Mouse (Mus musculus): ENCODE data around the gene Glrp1.

Gene Glrp1

GRCm38 (mm10) chr1:88509789-88510188 lies at the start of gene Glrp1:
Gene Glrp1, minus strand, starts transcription at chr1:88510066.
- no peak for DNase-seq (ENCODE audit: low spot score)

DNA sequence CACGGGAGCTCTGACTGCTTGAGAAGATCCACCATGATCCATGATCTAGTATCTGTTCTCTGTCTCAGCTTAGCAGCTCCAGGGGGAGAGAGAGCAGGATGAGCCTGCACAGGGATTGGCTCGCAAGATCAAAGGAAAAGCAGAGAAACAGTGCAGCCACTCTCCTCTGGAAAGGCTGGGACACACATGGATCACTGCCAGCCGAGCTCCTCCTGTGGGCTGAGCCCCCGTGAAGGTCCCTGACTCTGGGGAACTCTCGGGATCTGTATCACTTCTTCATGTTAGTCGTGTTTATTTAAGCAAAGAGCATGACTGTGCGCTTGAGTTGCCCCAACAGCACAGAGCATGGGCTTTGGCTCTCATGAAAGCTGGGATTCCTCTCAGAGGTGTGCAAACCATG lies 49.4 kb upstream of the Glrp1 start:
- DNase-seq (ENCODE audit: low spot score): no peak

- DNase-seq (ENCODE audit: low spot score): no peak
Observed at GRCm38 (mm10) chr1:88558793-88559192, 48.9 kb upstream of the Glrp1 start.

DNA sequence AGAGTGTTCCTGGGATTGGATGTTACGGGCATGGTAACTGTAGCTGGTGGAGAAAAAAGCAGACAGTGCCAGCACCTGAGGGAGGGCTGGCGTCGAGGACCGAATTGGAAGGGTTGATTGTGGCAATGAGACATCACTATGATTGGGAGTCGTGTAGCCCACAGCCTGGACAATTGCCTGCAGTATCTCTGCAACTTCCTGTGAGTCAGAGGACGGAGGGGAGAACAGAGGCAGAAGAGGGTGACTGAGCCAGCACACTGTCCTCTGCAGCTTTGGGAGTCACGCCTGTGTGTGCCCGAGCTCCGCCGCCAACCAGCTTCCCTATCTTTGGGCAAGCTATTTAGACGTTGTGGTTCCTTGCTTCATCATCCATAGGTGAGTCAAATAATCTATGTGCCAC lies 46.5 kb upstream of the Glrp1 start:
- no peak for DNase-seq (ENCODE audit: low spot score)

DNA sequence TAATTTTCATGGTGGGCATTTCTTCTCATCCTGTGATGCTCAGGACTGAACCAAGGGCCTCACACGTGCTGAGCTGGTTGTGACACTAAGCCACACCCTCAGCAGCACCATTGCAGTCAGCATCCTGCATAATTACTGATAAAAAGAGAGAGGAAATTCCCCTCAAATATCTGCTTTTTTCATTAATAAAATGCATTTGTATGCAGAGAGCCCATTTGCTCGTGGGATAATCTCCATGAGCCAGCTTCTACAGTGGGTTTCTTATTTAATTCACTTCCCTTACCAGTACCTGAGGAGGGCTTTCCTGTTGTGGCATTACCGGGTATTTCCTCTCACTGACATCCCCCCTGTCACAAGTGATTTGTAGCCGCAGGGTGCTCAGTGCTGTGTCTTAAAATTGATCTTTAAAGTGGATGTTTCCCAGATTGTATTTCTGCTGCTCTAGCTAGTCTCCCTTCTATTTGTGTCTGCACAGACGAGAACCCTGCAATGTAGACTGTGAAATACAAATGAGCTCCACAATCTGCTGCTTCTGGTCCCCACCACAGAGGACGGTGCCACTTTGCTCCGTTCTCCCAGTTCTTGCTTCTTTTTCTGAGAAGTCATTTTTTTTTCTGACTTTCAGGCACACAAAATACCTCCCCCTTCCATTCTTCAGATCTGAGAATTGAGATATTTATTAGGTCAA lies 43.8 kb upstream of the Glrp1 start:
- no peak for DNase-seq (ENCODE audit: low spot score)

DNA sequence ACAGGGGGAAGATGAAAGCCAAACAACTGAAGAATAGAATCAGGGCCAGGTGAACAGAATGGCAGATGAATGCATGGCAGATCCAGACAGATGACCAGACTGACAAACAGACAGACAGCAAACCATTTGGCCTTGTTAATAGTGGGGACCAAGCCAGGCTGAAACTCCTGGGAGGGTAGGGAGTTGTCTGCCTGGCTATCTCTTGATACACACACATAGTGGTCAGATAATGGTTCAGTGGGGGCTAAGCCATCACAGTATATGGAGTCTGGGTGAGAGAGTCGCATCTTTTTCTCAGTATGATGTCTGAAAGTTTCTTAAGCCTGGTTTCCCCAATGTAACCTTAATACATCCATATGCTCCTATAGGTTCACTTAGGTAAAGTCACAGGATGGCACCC lies 39.4 kb upstream of the Glrp1 start:
- DNase-seq (ENCODE audit: low spot score): no peak

DNA sequence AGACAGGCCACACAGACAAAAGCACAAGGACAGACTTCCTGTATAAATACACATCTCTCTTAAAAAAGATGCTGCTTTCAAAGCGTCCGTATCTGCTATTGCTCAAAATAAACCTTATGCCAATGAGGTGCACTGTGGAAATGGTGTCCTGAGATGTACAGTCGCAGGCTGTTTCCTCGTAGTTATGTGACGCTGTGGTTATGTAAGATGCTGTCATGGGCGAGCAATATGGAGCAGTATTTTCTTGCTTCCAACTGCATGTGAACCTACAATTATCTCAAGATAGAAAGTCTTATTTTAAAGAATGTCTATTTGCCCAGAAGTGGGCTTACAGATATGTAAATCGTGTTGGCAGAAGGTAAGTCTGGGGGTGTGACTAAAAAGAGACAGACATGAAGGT lies 37.3 kb upstream of the Glrp1 start:
- DNase-seq (ENCODE audit: low spot score): no peak

DNA sequence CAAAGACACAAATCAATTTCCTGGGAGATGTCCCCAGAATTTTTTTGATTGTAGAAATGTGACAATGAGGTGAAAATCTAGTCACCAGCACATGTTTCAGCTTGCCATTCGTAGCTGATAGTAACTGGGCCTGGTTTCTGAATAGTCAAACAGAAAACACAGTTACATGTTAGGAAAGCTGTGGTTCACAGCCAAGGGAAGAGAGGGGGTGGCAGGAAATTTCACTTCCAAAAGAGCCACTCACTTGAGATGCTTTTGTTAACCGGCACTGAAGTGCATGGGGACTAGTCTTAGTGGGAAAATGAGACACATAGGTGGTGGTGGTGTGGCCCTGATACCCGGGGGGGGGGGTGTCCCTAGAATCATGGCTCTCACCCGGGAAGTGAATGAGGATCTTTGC lies 33.7 kb upstream of the Glrp1 start:
- no peak for DNase-seq (ENCODE audit: low spot score)

GRCm38 (mm10) chr1:88539823-88540222 lies 30.0 kb upstream of the Glrp1 start:
- no peak for DNase-seq (ENCODE audit: low spot score)

GRCm38 (mm10) chr1:88539256-88539655 lies 29.4 kb upstream of the Glrp1 start:
- DNase-seq (ENCODE audit: low spot score): no peak

GRCm38 (mm10) chr1:88536308-88536707 lies 26.4 kb upstream of the Glrp1 start:
- no peak for DNase-seq (ENCODE audit: low spot score)

DNA sequence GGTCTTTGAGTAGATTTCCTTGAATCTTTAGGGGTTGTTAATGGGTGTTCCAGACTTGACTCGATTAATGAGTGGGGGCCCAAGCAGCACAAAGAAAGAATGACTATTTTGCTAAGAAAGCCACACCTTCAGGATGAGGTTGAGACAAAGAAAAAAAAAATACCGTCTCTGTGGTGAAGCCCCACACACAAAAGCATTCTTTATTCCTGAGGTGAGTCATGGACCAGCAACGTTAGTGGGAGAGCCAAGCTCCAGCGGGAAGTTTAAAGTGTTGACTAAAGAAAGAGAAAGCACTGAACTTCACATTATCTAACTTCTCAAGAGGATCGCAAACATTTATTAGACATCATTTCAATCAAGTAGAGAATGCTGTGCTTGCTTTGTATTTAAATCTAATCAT lies 24.2 kb upstream of the Glrp1 start:
- no peak for DNase-seq (ENCODE audit: low spot score)

- DNase-seq (ENCODE audit: low spot score): no peak
Observed at GRCm38 (mm10) chr1:88526161-88526560, 16.3 kb upstream of the Glrp1 start.

DNA sequence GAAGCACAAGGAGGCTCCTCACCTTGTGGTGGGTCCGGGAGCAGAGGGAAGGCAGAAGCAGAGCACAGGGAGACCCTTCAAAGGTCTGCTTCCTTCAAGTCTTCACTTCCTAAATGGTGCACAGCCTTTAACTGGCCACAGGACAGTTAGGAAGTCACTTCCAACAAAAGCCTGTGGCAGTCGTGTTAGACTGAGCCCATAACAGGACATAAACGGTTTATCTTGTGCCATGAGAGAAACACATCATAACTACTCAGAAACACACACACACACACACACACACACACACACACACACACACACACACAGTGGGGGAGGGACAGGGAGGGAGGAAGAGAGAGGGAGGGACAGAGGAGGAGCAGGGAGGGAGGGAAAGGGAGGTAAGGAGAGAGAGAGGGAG lies 15.8 kb upstream of the Glrp1 start:
- DNase-seq (ENCODE audit: low spot score): no peak

GRCm38 (mm10) chr1:88521170-88521747 lies 11.4 kb upstream of the Glrp1 start:
- no peak for DNase-seq (ENCODE audit: low spot score)

DNA sequence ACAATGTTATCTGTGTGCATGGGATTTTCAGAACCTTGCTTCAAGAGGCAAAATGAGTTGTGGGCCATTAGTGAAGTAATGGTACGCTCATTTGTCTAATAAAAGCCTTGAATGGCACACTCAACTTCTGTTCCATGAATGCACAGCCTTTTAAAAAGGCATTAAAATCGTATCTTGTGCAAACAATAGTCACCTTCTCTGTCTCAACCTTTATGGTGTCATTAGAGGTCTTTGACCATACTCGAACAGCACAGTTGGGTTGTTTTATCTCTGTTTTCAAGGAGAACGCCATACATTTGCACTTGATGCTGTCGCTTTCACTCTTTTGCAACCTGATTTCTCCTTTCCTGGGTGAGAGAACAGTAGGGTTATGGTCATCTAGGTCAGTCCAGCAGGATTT lies 3.7 kb upstream of the Glrp1 start:
- no peak for DNase-seq (ENCODE audit: low spot score)

- no peak for DNase-seq (ENCODE audit: low spot score)
Observed at GRCm38 (mm10) chr1:88507886-88508285, 2.0 kb downstream of the Glrp1 start.

- DNase-seq (ENCODE audit: low spot score): no peak
Observed at GRCm38 (mm10) chr1:88507214-88507613, 2.7 kb downstream of the Glrp1 start.

DNA sequence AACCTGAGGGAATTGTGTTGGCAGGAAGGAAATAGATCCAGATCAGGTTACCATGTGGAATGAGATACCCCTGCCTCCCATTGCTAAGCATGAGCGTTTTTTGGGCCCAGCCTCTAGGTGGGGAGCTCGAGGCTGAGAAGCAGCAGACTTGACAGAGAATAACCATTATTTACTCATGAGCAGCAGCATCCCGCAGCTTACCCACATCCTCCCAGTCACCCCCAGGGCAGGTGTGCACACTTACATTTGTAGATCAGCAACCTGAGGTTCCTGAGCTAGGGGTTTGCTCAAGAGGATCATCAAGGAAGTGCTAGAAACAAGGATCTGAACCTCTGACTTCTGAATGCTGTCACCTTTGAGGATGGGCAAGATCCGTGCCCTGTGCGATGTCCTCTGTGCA lies 3.5 kb downstream of the Glrp1 start:
- no peak for DNase-seq (ENCODE audit: low spot score)

GRCm38 (mm10) chr1:88505697-88506096 lies 4.2 kb downstream of the Glrp1 start:
- no peak for DNase-seq (ENCODE audit: low spot score)

DNA sequence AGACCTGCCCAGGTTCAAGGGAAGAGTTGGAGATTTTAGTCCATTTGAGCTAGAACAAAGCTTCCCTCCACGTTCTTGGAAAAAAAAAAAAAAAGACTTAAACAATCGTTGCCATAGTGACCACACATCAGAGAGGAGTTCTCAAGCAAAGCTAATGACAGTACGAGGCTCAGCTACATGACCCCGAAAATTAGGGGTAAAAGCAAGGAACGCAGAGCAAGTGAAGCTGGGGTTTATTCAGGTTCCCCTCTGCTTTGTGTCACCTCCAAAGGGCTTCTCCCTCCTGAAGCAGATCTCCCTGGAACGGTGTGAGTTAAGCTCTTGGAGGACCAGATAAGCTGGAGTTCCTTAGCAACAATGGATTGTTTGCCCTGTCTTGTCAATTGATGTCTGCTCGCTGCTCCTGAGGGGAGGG lies 5.3 kb downstream of the Glrp1 start:
- DNase-seq (ENCODE audit: low spot score): peak; percentile 63

DNA sequence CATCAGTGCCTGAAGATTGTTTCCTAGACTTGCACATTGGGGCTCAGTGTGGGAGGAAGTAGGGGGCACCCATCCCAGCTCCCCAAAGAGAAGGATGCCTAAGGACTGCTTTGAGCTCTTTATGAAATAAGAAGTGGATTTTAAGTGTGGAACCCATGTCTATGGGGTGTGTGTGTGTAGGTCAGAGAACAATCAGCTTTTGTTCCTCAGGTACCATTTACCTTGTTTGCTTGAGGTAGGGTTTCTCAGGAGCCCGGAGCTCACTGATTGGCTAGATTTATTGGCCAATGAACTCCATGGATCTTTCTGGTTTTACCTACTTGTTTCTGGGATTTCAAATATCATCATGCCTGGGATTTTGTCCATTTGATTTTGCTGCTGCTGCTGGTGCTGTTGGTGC lies 7.0 kb downstream of the Glrp1 start:
- no peak for DNase-seq (ENCODE audit: low spot score)

GRCm38 (mm10) chr1:88499230-88499737 lies 10.6 kb downstream of the Glrp1 start:
- DNase-seq (ENCODE audit: low spot score): no peak

DNA sequence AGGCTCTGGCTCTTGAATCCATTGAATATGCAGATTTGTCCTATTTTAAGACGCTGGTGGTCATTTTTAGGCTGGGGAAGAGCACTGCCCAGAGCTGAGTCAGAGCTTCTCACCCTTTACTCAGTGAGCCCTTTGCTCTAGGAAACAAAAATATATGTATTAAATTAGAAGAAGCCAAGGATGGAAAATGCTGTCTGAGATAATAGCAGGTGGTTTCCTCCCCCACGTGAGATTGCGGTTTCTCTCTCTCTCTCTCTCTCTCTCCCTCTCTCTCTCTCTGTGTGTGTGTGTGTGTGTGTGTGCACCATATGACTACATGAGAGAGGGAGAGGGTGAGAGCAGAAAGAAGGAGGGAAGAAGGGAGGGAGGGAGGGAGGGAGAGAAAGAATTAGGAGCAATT lies 12.5 kb downstream of the Glrp1 start:
- no peak for DNase-seq (ENCODE audit: low spot score)

All from retina, embryonic 14.5 days (tissue).